Mouse (Mus musculus): Measurements from ENCODE around the gene Ica1.

- no peak for TF ChIP-seq POLR2A (IDR thresholded peaks at IDR 0.05; ENCODE audit: borderline replicate concordance, extremely low read depth, insufficient read depth, insufficient read length, poor library complexity, severe bottlenecking)
- TF ChIP-seq CTCF (IDR thresholded peaks at IDR 0.05; ENCODE audit: borderline replicate concordance, extremely low read depth, insufficient read depth, insufficient read length), result no peak
Observed at GRCm38 (mm10) chr6:8630531-8630930, 147.8 kb downstream of the Ica1 start.

Measured in brain, embryonic 14.5 days (tissue).